In genomic region chr5:118318883-118319282, GRCm38 (mm10) we compare ENCODE assay signal across 13 mouse cellular contexts.
DNase-seq lines count a peak whose midpoint lies in the region; ATAC-seq lines count a peak whose summit lies in the region.
"Had no signal": no experiment of that assay in that cellular context is flagged by ENCODE, and none has a peak within 500 bp of the region (broad histone marks: within the 10 kb centered on the region; RNA-seq: fewer than 3 reads in every experiment).

No protein-coding gene starts in this region.

- H3K4me2 ChIP-seq in heart, embryonic 12.5 days = peak overlapping the region; percentile 43
- H3K4me2 ChIP-seq in midbrain, embryonic 13.5 days (replicated peaks) = 0 out of 2 replicates have a peak overlapping the region, but pooled peaks have one; percentile 3
- no peak overlapping the region for H3K4me2 ChIP-seq in midbrain, embryonic 15.5 days
- H3K4me2 ChIP-seq in stomach, embryonic 15.5 days = peak overlapping the region; percentile 25; the same call in 1 of the 2 replicates
- H3K4me2 ChIP-seq: lung, embryonic 15.5 days had no signal

- no peaks in the 10 kb centered on the region for H3K9me3 ChIP-seq in heart, embryonic 12.5 days (replicated peaks)
- H3K9me3 ChIP-seq in midbrain, embryonic 13.5 days = no peaks in the 10 kb centered on the region
- H3K9me3 ChIP-seq in midbrain, embryonic 15.5 days = no peaks in the 10 kb centered on the region
- no peaks in the 10 kb centered on the region for H3K9me3 ChIP-seq in embryonic facial prominence, embryonic 10.5 days
- H3K9me3 ChIP-seq in stomach, embryonic 15.5 days = no peaks in the 10 kb centered on the region
- H3K9me3 ChIP-seq: lung, embryonic 15.5 days had no signal

- WGBS in heart, embryonic 12.5 days = 13% methylated on average over 12 of the region's 15 CpGs
- 20% methylated on average over 12 of the region's 15 CpGs for WGBS in midbrain, embryonic 13.5 days
- WGBS in midbrain, embryonic 15.5 days = 12% methylated on average over 15 of the region's 15 CpGs
- 12% methylated on average over 15 of the region's 15 CpGs for WGBS in embryonic facial prominence, embryonic 10.5 days
- 15% methylated on average over 13 of the region's 15 CpGs for WGBS in stomach, embryonic 15.5 days

- H3K36me3 ChIP-seq in heart, embryonic 12.5 days = no peaks in the 10 kb centered on the region
- no peaks in the 10 kb centered on the region for H3K36me3 ChIP-seq in midbrain, embryonic 13.5 days
- H3K36me3 ChIP-seq in midbrain, embryonic 15.5 days (replicated peaks) = no peaks in the 10 kb centered on the region
- no peaks in the 10 kb centered on the region for H3K36me3 ChIP-seq in embryonic facial prominence, embryonic 10.5 days (replicated peaks)
- H3K36me3 ChIP-seq in stomach, embryonic 15.5 days = no peaks in the 10 kb centered on the region
- H3K36me3 ChIP-seq: lung, embryonic 15.5 days had no signal

- DNase-seq in heart, adult 18-20 months = no peak
- no peak for DNase-seq in embryonic facial prominence, embryonic 10.5 days (ENCODE audit: low spot score)
- no peak for DNase-seq in layer of hippocampus, adult 9-11 months
- DNase-seq: adrenal gland, adult 2 months; kidney, adult 18-20 months; right cerebral cortex, postnatal 14 days had no signal

- no peak overlapping the region for H3K9ac ChIP-seq in heart, embryonic 12.5 days
- H3K9ac ChIP-seq in midbrain, embryonic 13.5 days (replicated peaks) = no peak overlapping the region
- no peak overlapping the region for H3K9ac ChIP-seq in midbrain, embryonic 15.5 days
- H3K9ac ChIP-seq in stomach, embryonic 15.5 days = no peak overlapping the region
- H3K9ac ChIP-seq: lung, embryonic 15.5 days had no signal

- H3K4me1 ChIP-seq in heart, embryonic 12.5 days (replicated peaks) = peaks cover 41% of the 10 kb centered on the region
- H3K4me1 ChIP-seq in midbrain, embryonic 13.5 days (replicated peaks) = peaks cover 17% of the 10 kb centered on the region
- H3K4me1 ChIP-seq in midbrain, embryonic 15.5 days = peaks cover 13% of the 10 kb centered on the region
- H3K4me1 ChIP-seq in embryonic facial prominence, embryonic 10.5 days = peaks cover 52% of the 10 kb centered on the region
- 0 out of 2 replicates have a peak, but pooled peaks cover 7% of the 10 kb centered on the region for H3K4me1 ChIP-seq in stomach, embryonic 15.5 days

- H3K4me3 ChIP-seq in heart, embryonic 12.5 days = no peak overlapping the region
- no peak overlapping the region for H3K4me3 ChIP-seq in midbrain, embryonic 13.5 days (replicated peaks)
- no peak overlapping the region for H3K4me3 ChIP-seq in midbrain, embryonic 15.5 days
- peak overlapping the region; percentile 33; the same call in 1 of the 2 replicates for H3K4me3 ChIP-seq in embryonic facial prominence, embryonic 10.5 days
- H3K4me3 ChIP-seq in stomach, embryonic 15.5 days (replicated peaks) = no peak overlapping the region
- H3K4me3 ChIP-seq: left cerebral cortex, adult 2 months; lung, embryonic 15.5 days; myocyte had no signal

- ATAC-seq in heart, embryonic 12.5 days (ENCODE audit: insufficient number of reproducible peaks, low FRiP score) = no peak
- no peak for ATAC-seq in midbrain, embryonic 13.5 days
- ATAC-seq in midbrain, embryonic 15.5 days (replicated peaks) = no peak
- no peak for ATAC-seq in stomach, embryonic 15.5 days (ENCODE audit: insufficient read depth, low FRiP score, low read depth)

- peaks cover 20% of the 10 kb centered on the region for H3K27me3 ChIP-seq in heart, embryonic 12.5 days (replicated peaks)
- H3K27me3 ChIP-seq in midbrain, embryonic 13.5 days = peaks cover 14% of the 10 kb centered on the region; the same call in 1 of the 2 replicates
- H3K27me3 ChIP-seq in midbrain, embryonic 15.5 days (replicated peaks) = no peaks in the 10 kb centered on the region; the same call in 1 of the 2 replicates
- peaks cover 41% of the 10 kb centered on the region for H3K27me3 ChIP-seq in embryonic facial prominence, embryonic 10.5 days (replicated peaks; ENCODE audit: low read depth, poor library complexity, severe bottlenecking)
- H3K27me3 ChIP-seq in stomach, embryonic 15.5 days (replicated peaks) = 0 out of 2 replicates have a peak, but pooled peaks cover 4% of the 10 kb centered on the region

- H3K27ac ChIP-seq in heart, embryonic 12.5 days (ENCODE audit: poor library complexity, severe bottlenecking) = no peak overlapping the region
- no peak overlapping the region for H3K27ac ChIP-seq in midbrain, embryonic 13.5 days
- H3K27ac ChIP-seq in midbrain, embryonic 15.5 days = no peak overlapping the region
- H3K27ac ChIP-seq in embryonic facial prominence, embryonic 10.5 days (replicated peaks) = no peak overlapping the region; the same call in 1 of the 2 replicates
- no peak overlapping the region for H3K27ac ChIP-seq in stomach, embryonic 15.5 days
- H3K27ac ChIP-seq: left cerebral cortex, adult 2 months; lung, embryonic 15.5 days had no signal
